Mouse (Mus musculus) C3H10T1/2 (cell line): ENCODE measurements around the gene Ifi203. TPM values are rescaled to one million over a fixed set of nuclear protein-coding genes. Genes with fewer than 3 reads are reported as not detected.

Source experiments
- polyA plus RNA-seq, 2 experiments: library from polyadenylated mRNA; unstranded; fragments of >200 nt; fragmentation: generic; extraction: Trizol; gene quantifications; one replicate each; pipeline ENCODE4 v1.2.1; 2012; ENCODE audit warnings: missing spikeins in 2 of 2

The Ifi203 gene
- polyA plus RNA-seq: 1 to 10 TPM in 1 of 2 experiments, under 1 TPM in 1; 0.63 to 7.4 TPM

GRCm38 (mm10) chr1:173941924-173942779 lies at the start of gene Ifi203, which contains the start of gene Mndal:
TSS of gene Ifi203 (minus strand) at chr1:173942672.
TSS of gene Mndal (minus strand) at chr1:173942491.

GRCm38 (mm10) chr1:173982694-173983305 lies 40.3 kb upstream of the Ifi203 start, which contains the start of gene Ifi202b:
TSS of gene Ifi202b (minus strand) at chr1:173982744.

GRCm38 (mm10) chr1:173912548-173913255 lies 29.8 kb downstream of the Ifi203 start, which contains the start of gene Ifi211:
TSS of gene Ifi211 (minus strand) at chr1:173913046.

Other genes with a start within 250 kb of the Ifi203 start
- under 1 TPM in 1 of 2 experiments, not detected in 1; 0.61 TPM for gene Ifi207, start 200.9 kb downstream of the Ifi203 start, polyA plus RNA-seq
- 1 to 10 TPM in 1 of 2 experiments, under 1 TPM in 1; 0.60 to 5.7 TPM for gene Ifi204, start 175.7 kb downstream of the Ifi203 start, polyA plus RNA-seq
- 1 to 10 TPM in 1 of 2 experiments, under 1 TPM in 1; 0.08 to 1.6 TPM for gene Ifi211, start 29.6 kb downstream of the Ifi203 start, polyA plus RNA-seq
- gene Mndal, start 181 bp downstream of the Ifi203 start, polyA plus RNA-seq: 1 to 10 TPM in 1 of 2 experiments, under 1 TPM in 1; 0.97 to 4.7 TPM
- gene Ifi202b, start 40.1 kb upstream of the Ifi203 start, polyA plus RNA-seq: 1 to 10 TPM in 1 of 2 experiments, under 1 TPM in 1; 0.32 to 4.0 TPM
- not detected for gene Ifi205, start 89.1 kb upstream of the Ifi203 start, polyA plus RNA-seq
- not detected for gene Olfr433, start 98.0 kb upstream of the Ifi203 start, polyA plus RNA-seq
- not detected for gene Olfr432, start 106.5 kb upstream of the Ifi203 start, polyA plus RNA-seq
- gene Olfr430, start 123.9 kb upstream of the Ifi203 start, polyA plus RNA-seq: not detected
- not detected for gene Olfr429, start 141.7 kb upstream of the Ifi203 start, polyA plus RNA-seq
- gene Olfr427, start 154.2 kb upstream of the Ifi203 start, polyA plus RNA-seq: not detected
- not detected for gene Olfr231, start 178.5 kb upstream of the Ifi203 start, polyA plus RNA-seq
- not detected for gene Olfr424, start 188.8 kb upstream of the Ifi203 start, polyA plus RNA-seq
- not detected for gene Olfr420, start 213.0 kb upstream of the Ifi203 start, polyA plus RNA-seq
- not detected for gene Spta1, start 230.1 kb upstream of the Ifi203 start, polyA plus RNA-seq